Mouse (Mus musculus) brain, embryonic 14.5 days (tissue): ENCODE results near the gene Neurl1a.

ENCODE experiments used
- CTCF ChIP-seq: fragments of 200-500 bp; IDR thresholded peaks from 2 replicates; pipeline ENCODE4 v1.5.1; 2012; ENCODE audit warnings: inconsistent platforms, mild to moderate bottlenecking, moderate library complexity, borderline replicate concordance; ENCODE audit not compliant: insufficient read depth, insufficient read length; ENCODE audit errors: extremely low read depth
- POLR2A ChIP-seq: fragments of 200-500 bp; IDR thresholded peaks from 2 replicates; pipeline ENCODE4 v1.6.1; 2012; ENCODE audit warnings: mild to moderate bottlenecking, inconsistent platforms, borderline replicate concordance; ENCODE audit not compliant: poor library complexity, insufficient read depth, insufficient read length, severe bottlenecking; ENCODE audit errors: extremely low read depth

GRCm38 (mm10) chr19:47255036-47255435 is 76.4 kb downstream of the Neurl1a start:
- TF ChIP-seq POLR2A, result no peak
- no peak for TF ChIP-seq CTCF
